Comparison of ENCODE assay signal across 28 mouse cellular contexts in genomic region chr3:89061696-89062095, GRCm38 (mm10). TPM values are rescaled to one million over a fixed set of nuclear protein-coding genes. Genes with fewer than 3 reads are reported as not detected.
A peak's percentile ranks its signal among the peaks of the same experiment; 100 is the strongest.
DNase-seq lines count a peak whose midpoint lies in the region; ATAC-seq lines count a peak whose summit lies in the region.
"Had no signal": no experiment of that assay in that cellular context is flagged by ENCODE, and none has a peak within 500 bp of the region (broad histone marks: within the 10 kb centered on the region; RNA-seq: fewer than 3 reads in every experiment).

No protein-coding gene starts in this region.

- H3K27me3 ChIP-seq in midbrain, embryonic 10.5 days (ENCODE audit: low read depth, poor library complexity, severe bottlenecking) = no peaks in the 10 kb centered on the region
- no peaks in the 10 kb centered on the region for H3K27me3 ChIP-seq in midbrain, embryonic 11.5 days (ENCODE audit: control insufficient read depth, insufficient read depth, low read length)
- H3K27me3 ChIP-seq in heart, embryonic 12.5 days (replicated peaks) = no peaks in the 10 kb centered on the region
- H3K27me3 ChIP-seq: embryonic facial prominence, embryonic 15.5 days; forebrain, embryonic 15.5 days; hindbrain, embryonic 12.5 days; intestine, embryonic 15.5 days had no signal

- no peak overlapping the region for H3K9ac ChIP-seq in midbrain, embryonic 11.5 days (ENCODE audit: low read length)
- H3K9ac ChIP-seq in heart, embryonic 12.5 days = no peak overlapping the region
- H3K9ac ChIP-seq: embryonic facial prominence, embryonic 15.5 days; forebrain, embryonic 15.5 days; hindbrain, embryonic 12.5 days; intestine, embryonic 15.5 days had no signal

- ATAC-seq in midbrain, embryonic 11.5 days (ENCODE audit: low FRiP score) = no peak
- no peak for ATAC-seq in heart, embryonic 12.5 days (ENCODE audit: insufficient number of reproducible peaks, low FRiP score)
- ATAC-seq: forebrain, embryonic 15.5 days; intestine, embryonic 15.5 days had no signal

- H3K4me1 ChIP-seq in midbrain, embryonic 10.5 days = peaks cover 11% of the 10 kb centered on the region
- H3K4me1 ChIP-seq in midbrain, embryonic 11.5 days (ENCODE audit: control insufficient read depth, insufficient read depth, low read length) = 0 out of 2 replicates have a peak, but pooled peaks cover 3% of the 10 kb centered on the region
- H3K4me1 ChIP-seq in heart, embryonic 12.5 days (replicated peaks) = no peaks in the 10 kb centered on the region
- H3K4me1 ChIP-seq: embryonic facial prominence, embryonic 15.5 days; forebrain, embryonic 15.5 days; hindbrain, embryonic 12.5 days; intestine, embryonic 15.5 days had no signal

- no peaks in the 10 kb centered on the region for H3K9me3 ChIP-seq in midbrain, embryonic 10.5 days (replicated peaks)
- H3K9me3 ChIP-seq in midbrain, embryonic 11.5 days (ENCODE audit: control insufficient read depth, low read length) = no peaks in the 10 kb centered on the region
- no peaks in the 10 kb centered on the region for H3K9me3 ChIP-seq in heart, embryonic 12.5 days (replicated peaks)
- H3K9me3 ChIP-seq: embryonic facial prominence, embryonic 15.5 days; forebrain, embryonic 15.5 days; G1E; hindbrain, embryonic 12.5 days; intestine, embryonic 15.5 days had no signal

- H3K4me2 ChIP-seq in midbrain, embryonic 11.5 days = no peak overlapping the region
- no peak overlapping the region for H3K4me2 ChIP-seq in heart, embryonic 12.5 days
- H3K4me2 ChIP-seq: embryonic facial prominence, embryonic 15.5 days; forebrain, embryonic 15.5 days; heart, embryonic 11.5 days; hindbrain, embryonic 12.5 days; intestine, embryonic 15.5 days had no signal

- WGBS in midbrain, embryonic 10.5 days = 44% methylated on average over 3 of the region's 3 CpGs
- WGBS in midbrain, embryonic 11.5 days = 45% methylated on average over 3 of the region's 3 CpGs
- WGBS in heart, embryonic 12.5 days = 81% methylated on average over 3 of the region's 3 CpGs

- peak; percentile 10 for DNase-seq in adrenal gland, adult 2 months
- no peak for DNase-seq in adrenal gland, postnatal 4 days (ENCODE audit: low spot score in 2 of 2)
- DNase-seq in midbrain, embryonic 10.5 days (ENCODE audit: low spot score) = peak; percentile 61
- DNase-seq in midbrain, embryonic 11.5 days (ENCODE audit: low spot score, missing footprints) = no peak
- peak; percentile 70 for DNase-seq in embryo, embryonic 10.5 days (ENCODE audit: low spot score)
- peak; percentile 43 for DNase-seq in yolk sac, embryonic 10.5 days (ENCODE audit: low spot score)
- DNase-seq in left cerebral cortex, adult 8-10 months (ENCODE audit: low spot score in 2 of 2) = no peak
- DNase-seq: adrenal gland, postnatal 25 days; cerebellum, adult 11 months; cerebellum, adult 8-10 months; cerebellum, postnatal 14 days; heart, adult 2 months; kidney, adult 18-20 months had no signal

- H3K27ac ChIP-seq in midbrain, embryonic 10.5 days (replicated peaks) = no peak overlapping the region
- no peak overlapping the region for H3K27ac ChIP-seq in midbrain, embryonic 11.5 days (ENCODE audit: low read depth, low read length)
- no peak overlapping the region for H3K27ac ChIP-seq in heart, embryonic 12.5 days (ENCODE audit: poor library complexity, severe bottlenecking)
- H3K27ac ChIP-seq: embryonic facial prominence, embryonic 15.5 days; forebrain, embryonic 15.5 days; heart, adult 2 months; hindbrain, embryonic 12.5 days; intestine, embryonic 15.5 days had no signal

- no peak overlapping the region for H3K4me3 ChIP-seq in midbrain, embryonic 10.5 days
- no peak overlapping the region for H3K4me3 ChIP-seq in midbrain, embryonic 11.5 days (ENCODE audit: low read depth, low read length)
- H3K4me3 ChIP-seq in heart, embryonic 12.5 days = no peak overlapping the region
- H3K4me3 ChIP-seq: embryonic facial prominence, embryonic 15.5 days; erythroblast, embryonic 14.5 days; forebrain, embryonic 15.5 days; heart, adult 2 months; hindbrain, embryonic 12.5 days; intestine, embryonic 15.5 days had no signal

- H3K36me3 ChIP-seq in midbrain, embryonic 10.5 days = peaks cover 94% of the 10 kb centered on the region
- H3K36me3 ChIP-seq in midbrain, embryonic 11.5 days (ENCODE audit: control insufficient read depth, insufficient read depth, low read length) = peaks cover 29% of the 10 kb centered on the region
- peaks cover 84% of the 10 kb centered on the region for H3K36me3 ChIP-seq in heart, embryonic 12.5 days

RNA-seq across cellular contexts. Expression of gene Rusc1, which starts 31.4 kb away (rescaled TPM):
- total RNA-seq in adrenal gland, adult 2 months (2021) = 10 to 100 TPM; 23.3 to 32.5 TPM
- 56.4 and 66.6 TPM in 2 replicates for polyA plus RNA-seq in adrenal gland, adult 2 months (2012; rRNA removed)
- 10 to 100 TPM; 21.9 to 27.4 TPM for total RNA-seq in adrenal gland, postnatal 4 days (2021)
- polyA plus RNA-seq in midbrain, embryonic 10.5 days (2016; fragmentation: Nextera tagmentation; extraction: Ambion mirVana) = 18.2 and 26.1 TPM in 2 replicates
- 25.2 and 28.0 TPM in 2 replicates for polyA plus RNA-seq in midbrain, embryonic 11.5 days (2014; fragmentation: Nextera tagmentation; extraction: Ambion mirVana)
- 100 to 1,000 TPM; 170 to 198 (median 187) TPM for total RNA-seq in left cerebral cortex, adult 8-10 months (2022)
- 10.1 and 10.5 TPM in 2 replicates for polyA plus RNA-seq in heart, embryonic 12.5 days (2016; fragmentation: Nextera tagmentation; extraction: Ambion mirVana)

RNA-seq across cellular contexts. Expression of gene Gm43738, which starts 39.2 kb away (rescaled TPM):
- not detected for total RNA-seq in adrenal gland, adult 2 months (2021)
- not detected in 2 replicates for polyA plus RNA-seq in adrenal gland, adult 2 months (2012; rRNA removed)
- total RNA-seq in adrenal gland, postnatal 4 days (2021) = not detected
- not detected in 2 replicates for polyA plus RNA-seq in midbrain, embryonic 10.5 days (2016; fragmentation: Nextera tagmentation; extraction: Ambion mirVana)
- polyA plus RNA-seq in midbrain, embryonic 11.5 days (2014; fragmentation: Nextera tagmentation; extraction: Ambion mirVana) = not detected in 2 replicates
- under 1 TPM in 1 of 4 experiments, not detected in 3; 0.21 TPM for total RNA-seq in left cerebral cortex, adult 8-10 months (2022)
- not detected in 2 replicates for polyA plus RNA-seq in heart, embryonic 12.5 days (2016; fragmentation: Nextera tagmentation; extraction: Ambion mirVana)
- total RNA-seq: common myeloid progenitor, adult 5-6 weeks; G1E; gastrocnemius, adult 8-10 months; heart, adult 2 months; heart, postnatal 25 days had no signal
- polyA plus RNA-seq: embryonic facial prominence, embryonic 11.5 days; embryonic facial prominence, embryonic 15.5 days; erythroblast, embryonic 14.5 days; forebrain, embryonic 11.5 days; forebrain, embryonic 15.5 days; gonadal fat pad, adult 2 months; heart, adult 2 months; heart, embryonic 11.5 days; heart, embryonic 16.5 days; hindbrain, embryonic 12.5 days had no signal

RNA-seq across cellular contexts. Expression of gene Fdps, which starts 40.1 kb away (rescaled TPM):
- 100 to 1,000 TPM; 208 to 632 TPM for total RNA-seq in adrenal gland, adult 2 months (2021)
- polyA plus RNA-seq in adrenal gland, adult 2 months (2012; rRNA removed) = 253 and 549 TPM in 2 replicates
- total RNA-seq in adrenal gland, postnatal 4 days (2021) = 10 to 100 TPM; 79.4 to 85.0 TPM
- 366 and 381 TPM in 2 replicates for polyA plus RNA-seq in midbrain, embryonic 10.5 days (2016; fragmentation: Nextera tagmentation; extraction: Ambion mirVana)
- polyA plus RNA-seq in midbrain, embryonic 11.5 days (2014; fragmentation: Nextera tagmentation; extraction: Ambion mirVana) = 342 TPM in 2 replicates
- total RNA-seq in left cerebral cortex, adult 8-10 months (2022) = 100 to 1,000 TPM in 2 of 4 experiments, 10 to 100 TPM in 2; 84.4 to 129 (median 100) TPM
- 130 and 136 TPM in 2 replicates for polyA plus RNA-seq in heart, embryonic 12.5 days (2016; fragmentation: Nextera tagmentation; extraction: Ambion mirVana)

Comparison
In these comparisons a context has a peak if more than half of its experiments do, and no peak if none do; other contexts are left out.
1. DNase-seq: peak in adrenal gland, adult 2 months (single experiment), midbrain, embryonic 10.5 days (single experiment), embryo, embryonic 10.5 days (single experiment) and yolk sac, embryonic 10.5 days (single experiment); none in adrenal gland, postnatal 4 days (0 of 2), midbrain, embryonic 11.5 days (single experiment) and left cerebral cortex, adult 8-10 months (0 of 2).